Mouse (Mus musculus): ENCODE measurements around the gene Acp2.

- TF ChIP-seq CTCF (IDR thresholded peaks at IDR 0.05; ENCODE audit: insufficient read depth, low read depth, low read length) (no peak), POLR2A (IDR thresholded peaks at IDR 0.05; ENCODE audit: insufficient read depth, low read depth, low read length) (no peak)
These were observed 37.7 kb upstream of the Acp2 start for GRCm38 (mm10) chr2:91164991-91165390.
